Mouse (Mus musculus) liver, embryonic 14.5 days (tissue): ENCODE results near the gene Tbc1d25.

ENCODE experiments used
- CTCF ChIP-seq: IDR thresholded peaks from 2 replicates; pipeline ENCODE4 v1.5.1; 2016; ENCODE audit warnings: antibody characterized with exemption, low read depth, control low read depth
- EP300 ChIP-seq: IDR thresholded peaks from 2 replicates; pipeline ENCODE4 v1.6.1; 2016; ENCODE audit warnings: antibody characterized with exemption, low read depth

DNA sequence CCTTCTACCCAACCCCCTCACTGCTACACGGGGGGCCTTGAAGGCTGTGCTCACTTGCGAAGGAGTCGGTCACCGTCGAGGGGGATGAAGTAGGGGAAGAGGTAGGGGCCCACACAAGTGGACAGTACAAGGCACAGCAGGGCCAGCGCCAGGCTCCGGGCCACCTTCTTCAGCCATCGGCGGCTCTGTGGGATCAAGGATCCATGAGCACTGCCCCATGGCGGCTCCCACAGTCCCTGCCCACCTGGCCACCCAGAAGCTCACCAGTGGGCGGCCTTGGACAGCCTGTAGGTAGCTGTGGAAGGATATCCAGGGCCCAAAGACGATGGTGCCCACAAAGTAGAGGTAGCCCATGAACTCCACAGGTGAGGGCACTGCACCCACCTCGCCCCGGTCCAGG, 27.1 kb upstream of the Tbc1d25 start:
- TF ChIP-seq EP300 (no peak), CTCF (no peak)
